ENCODE assay signal across 10 mouse cellular contexts in genomic region chr4:141419398-141420191, GRCm38 (mm10). TPM values are rescaled to one million over a fixed set of nuclear protein-coding genes. Genes with fewer than 3 reads are reported as not detected.
DNase-seq lines count a peak whose midpoint lies in the region; ATAC-seq lines count a peak whose summit lies in the region.
"Had no signal": no experiment of that assay in that cellular context is flagged by ENCODE, and none has a peak within 500 bp of the region (broad histone marks: within the 10 kb centered on the region; RNA-seq: fewer than 3 reads in every experiment).

No protein-coding gene starts in this region.

- H3K4me3 ChIP-seq in limb, embryonic 12.5 days (replicated peaks): no peak overlapping the region
- H3K4me3 ChIP-seq in limb, embryonic 10.5 days: no peak overlapping the region
- 0 out of 2 replicates have a peak overlapping the region, but pooled peaks have one; percentile 81 for H3K4me3 ChIP-seq in heart, embryonic 13.5 days
- H3K4me3 ChIP-seq in forebrain, embryonic 13.5 days: no peak overlapping the region
- H3K4me3 ChIP-seq: erythroblast, embryonic 14.5 days had no signal

- H3K4me1 ChIP-seq in limb, embryonic 12.5 days (replicated peaks): peaks cover 12% of the 10 kb centered on the region
- H3K4me1 ChIP-seq in limb, embryonic 10.5 days: peaks cover 23% of the 10 kb centered on the region
- peaks cover 43% of the 10 kb centered on the region for H3K4me1 ChIP-seq in heart, embryonic 13.5 days
- H3K4me1 ChIP-seq in forebrain, embryonic 13.5 days: no peaks in the 10 kb centered on the region

- WGBS in limb, embryonic 12.5 days: 57% methylated on average over 27 of the region's 27 CpGs
- 63% methylated on average over 27 of the region's 27 CpGs for WGBS in limb, embryonic 10.5 days
- 49% methylated on average over 27 of the region's 27 CpGs for WGBS in heart, embryonic 13.5 days
- 71% methylated on average over 27 of the region's 27 CpGs for WGBS in forebrain, embryonic 13.5 days

- H3K4me2 ChIP-seq in limb, embryonic 12.5 days: no peak overlapping the region
- H3K4me2 ChIP-seq in heart, embryonic 13.5 days: peak overlapping the region; percentile 90
- H3K4me2 ChIP-seq in forebrain, embryonic 13.5 days: no peak overlapping the region
- H3K4me2 ChIP-seq: lung, embryonic 14.5 days had no signal

- no peaks in the 10 kb centered on the region for H3K36me3 ChIP-seq in limb, embryonic 12.5 days
- H3K36me3 ChIP-seq in limb, embryonic 10.5 days: no peaks in the 10 kb centered on the region
- peaks cover 16% of the 10 kb centered on the region for H3K36me3 ChIP-seq in heart, embryonic 13.5 days
- no peaks in the 10 kb centered on the region for H3K36me3 ChIP-seq in forebrain, embryonic 13.5 days (ENCODE audit: poor library complexity, severe bottlenecking)

- no peak for ATAC-seq in limb, embryonic 12.5 days (ENCODE audit: insufficient number of reproducible peaks, insufficient read depth, low FRiP score, low TSS enrichment, low read depth)
- ATAC-seq in heart, embryonic 13.5 days (ENCODE audit: extremely low read depth, insufficient number of reproducible peaks, low FRiP score, low TSS enrichment): no peak
- ATAC-seq in megakaryocyte-erythroid progenitor cell, adult 5-6 weeks (replicated peaks; ENCODE audit: low FRiP score, low TSS enrichment, poor library complexity, severe bottlenecking): 0 out of 2 replicates have a peak, but pooled peaks have one; percentile 39
- ATAC-seq in forebrain, embryonic 13.5 days: no peak
- ATAC-seq: intestine, embryonic 16.5 days had no signal

- H3K27ac ChIP-seq in limb, embryonic 12.5 days: 0 out of 2 replicates have a peak overlapping the region, but pooled peaks have one; percentile 12
- H3K27ac ChIP-seq in limb, embryonic 10.5 days: no peak overlapping the region
- peak overlapping the region; percentile 98 for H3K27ac ChIP-seq in heart, embryonic 13.5 days (replicated peaks)
- no peak overlapping the region for H3K27ac ChIP-seq in forebrain, embryonic 13.5 days

- H3K9ac ChIP-seq in limb, embryonic 12.5 days (replicated peaks): peak overlapping the region; percentile 34; the same call in 1 of the 2 replicates
- H3K9ac ChIP-seq in heart, embryonic 13.5 days: peak overlapping the region; percentile 99
- no peak overlapping the region for H3K9ac ChIP-seq in forebrain, embryonic 13.5 days
- H3K9ac ChIP-seq: lung, embryonic 14.5 days had no signal

- no peak for DNase-seq in limb, embryonic 10.5 days (ENCODE audit: low spot score)
- peak; percentile 81 for DNase-seq in R1 (ENCODE audit: low read depth, low spot score)
- DNase-seq in c-Kit-positive CD71-positive TER-119-positive erythroid progenitor cells, embryonic 14.5 days (ENCODE audit: low spot score): no peak

- no peaks in the 10 kb centered on the region for H3K9me3 ChIP-seq in limb, embryonic 12.5 days
- no peaks in the 10 kb centered on the region for H3K9me3 ChIP-seq in limb, embryonic 10.5 days (replicated peaks)
- no peaks in the 10 kb centered on the region for H3K9me3 ChIP-seq in heart, embryonic 13.5 days
- H3K9me3 ChIP-seq in forebrain, embryonic 13.5 days (replicated peaks): no peaks in the 10 kb centered on the region

- H3K27me3 ChIP-seq in limb, embryonic 12.5 days: peaks cover 31% of the 10 kb centered on the region
- peaks cover 40% of the 10 kb centered on the region for H3K27me3 ChIP-seq in limb, embryonic 10.5 days (ENCODE audit: low read depth, poor library complexity, severe bottlenecking)
- 0 out of 2 replicates have a peak, but pooled peaks cover under 1% of the 10 kb centered on the region for H3K27me3 ChIP-seq in heart, embryonic 13.5 days (replicated peaks)
- peaks cover 10% of the 10 kb centered on the region; the same call in 1 of the 2 replicates for H3K27me3 ChIP-seq in forebrain, embryonic 13.5 days

RNA-seq across cellular contexts. Expression of gene Hspb7, which starts 1.0 kb away (rescaled TPM):
- 0.08 TPM in 1 of 2 replicates, not detected in the other for polyA plus RNA-seq in limb, embryonic 12.5 days (2016; fragmentation: Nextera tagmentation; extraction: Ambion mirVana)
- polyA plus RNA-seq in limb, embryonic 10.5 days (2016; fragmentation: Nextera tagmentation; extraction: Ambion mirVana): 0.05 and 0.06 TPM in 2 replicates
- polyA plus RNA-seq in heart, embryonic 13.5 days (2015; fragmentation: Nextera tagmentation; extraction: Ambion mirVana): 183 and 184 TPM in 2 replicates
- total RNA-seq in megakaryocyte-erythroid progenitor cell, adult 5-6 weeks (2014; fragmentation: Nextera tagmentation): not detected in 2 replicates
- not detected in 2 replicates for total RNA-seq in megakaryocyte-erythroid progenitor cell, adult 5-6 weeks (2017)
- not detected in 2 replicates for polyA plus RNA-seq in forebrain, embryonic 13.5 days (2015; fragmentation: Nextera tagmentation; extraction: Ambion mirVana)
- polyA plus RNA-seq: erythroblast, embryonic 14.5 days had no signal

RNA-seq across cellular contexts. Expression of gene Clcnkb, which starts 3.8 kb away (rescaled TPM):
- not detected in 2 replicates for polyA plus RNA-seq in limb, embryonic 12.5 days (2016; fragmentation: Nextera tagmentation; extraction: Ambion mirVana)
- polyA plus RNA-seq in limb, embryonic 10.5 days (2016; fragmentation: Nextera tagmentation; extraction: Ambion mirVana): not detected in 2 replicates
- 0.79 and 0.99 TPM in 2 replicates for polyA plus RNA-seq in heart, embryonic 13.5 days (2015; fragmentation: Nextera tagmentation; extraction: Ambion mirVana)
- not detected in 2 replicates for total RNA-seq in megakaryocyte-erythroid progenitor cell, adult 5-6 weeks (2014; fragmentation: Nextera tagmentation)
- not detected in 2 replicates for total RNA-seq in megakaryocyte-erythroid progenitor cell, adult 5-6 weeks (2017)
- not detected in 2 replicates for polyA plus RNA-seq in forebrain, embryonic 13.5 days (2015; fragmentation: Nextera tagmentation; extraction: Ambion mirVana)
- polyA plus RNA-seq: erythroblast, embryonic 14.5 days; lung, embryonic 14.5 days had no signal

RNA-seq across cellular contexts. Expression of gene Srarp, which starts 16.3 kb away (rescaled TPM):
- not detected in 2 replicates for polyA plus RNA-seq in limb, embryonic 12.5 days (2016; fragmentation: Nextera tagmentation; extraction: Ambion mirVana)
- not detected in 2 replicates for polyA plus RNA-seq in limb, embryonic 10.5 days (2016; fragmentation: Nextera tagmentation; extraction: Ambion mirVana)
- not detected in 2 replicates for polyA plus RNA-seq in heart, embryonic 13.5 days (2015; fragmentation: Nextera tagmentation; extraction: Ambion mirVana)
- total RNA-seq in megakaryocyte-erythroid progenitor cell, adult 5-6 weeks (2014; fragmentation: Nextera tagmentation): not detected in 2 replicates
- not detected in 2 replicates for total RNA-seq in megakaryocyte-erythroid progenitor cell, adult 5-6 weeks (2017)
- not detected in 2 replicates for polyA plus RNA-seq in forebrain, embryonic 13.5 days (2015; fragmentation: Nextera tagmentation; extraction: Ambion mirVana)
- polyA plus RNA-seq: erythroblast, embryonic 14.5 days; intestine, embryonic 16.5 days; lung, embryonic 14.5 days had no signal

RNA-seq across cellular contexts. Expression of gene Clcnka, which starts 21.1 kb away (rescaled TPM):
- polyA plus RNA-seq in limb, embryonic 12.5 days (2016; fragmentation: Nextera tagmentation; extraction: Ambion mirVana): 0.46 and 0.51 TPM in 2 replicates
- 0.13 and 0.19 TPM in 2 replicates for polyA plus RNA-seq in limb, embryonic 10.5 days (2016; fragmentation: Nextera tagmentation; extraction: Ambion mirVana)
- 0.10 TPM in 1 of 2 replicates, not detected in the other for polyA plus RNA-seq in heart, embryonic 13.5 days (2015; fragmentation: Nextera tagmentation; extraction: Ambion mirVana)
- total RNA-seq in megakaryocyte-erythroid progenitor cell, adult 5-6 weeks (2014; fragmentation: Nextera tagmentation): not detected in 2 replicates
- total RNA-seq in megakaryocyte-erythroid progenitor cell, adult 5-6 weeks (2017): not detected in 2 replicates
- 0.10 TPM in 1 of 2 replicates, not detected in the other for polyA plus RNA-seq in forebrain, embryonic 13.5 days (2015; fragmentation: Nextera tagmentation; extraction: Ambion mirVana)
- polyA plus RNA-seq: erythroblast, embryonic 14.5 days had no signal

RNA-seq across cellular contexts. Expression of gene Zbtb17, which starts 24.9 kb away (rescaled TPM):
- polyA plus RNA-seq in limb, embryonic 12.5 days (2016; fragmentation: Nextera tagmentation; extraction: Ambion mirVana): 59.0 and 61.1 TPM in 2 replicates
- 60.6 and 66.5 TPM in 2 replicates for polyA plus RNA-seq in limb, embryonic 10.5 days (2016; fragmentation: Nextera tagmentation; extraction: Ambion mirVana)
- 23.3 and 23.4 TPM in 2 replicates for polyA plus RNA-seq in heart, embryonic 13.5 days (2015; fragmentation: Nextera tagmentation; extraction: Ambion mirVana)
- 13.4 and 16.6 TPM in 2 replicates for total RNA-seq in megakaryocyte-erythroid progenitor cell, adult 5-6 weeks (2014; fragmentation: Nextera tagmentation)
- total RNA-seq in megakaryocyte-erythroid progenitor cell, adult 5-6 weeks (2017): 21.5 and 26.6 TPM in 2 replicates
- 60.9 and 63.7 TPM in 2 replicates for polyA plus RNA-seq in forebrain, embryonic 13.5 days (2015; fragmentation: Nextera tagmentation; extraction: Ambion mirVana)

Comparison
In these comparisons a context has a peak if more than half of its experiments do, and no peak if none do; other contexts are left out.
1. H3K27ac ChIP-seq: peak in limb, embryonic 12.5 days (single experiment) and heart, embryonic 13.5 days (single experiment); none in limb, embryonic 10.5 days (single experiment) and forebrain, embryonic 13.5 days (single experiment).
2. RNA of gene Hspb7, which starts 1.0 kb away (polyA plus RNA-seq): 183 to 184 TPM in heart, embryonic 13.5 days; 0.05 to 0.06 TPM in limb, embryonic 10.5 days, 0.08 TPM in limb, embryonic 12.5 days and not detected in forebrain, embryonic 13.5 days; every median in the first group is over 100 times any median in the second.